Mouse (Mus musculus) MEL (cell line): ENCODE measurements at regions not wholly inside any gene's neighbourhood (a gene's known extent, or its start where the extent isn't known, plus 50 kb on each side); places are given as distances from the start of the nearest gene placed in this dataset.

ENCODE experiments used
- DNase-seq: peaks from one replicate; pipeline ENCODE4 v3.0.0; 2011; ENCODE audit warnings: low read depth, low spot score
- H3K27ac ChIP-seq: 2 replicates; pipeline ENCODE4 v1.5.1; 2012; ENCODE audit warnings: low read depth, mild to moderate bottlenecking, control low read depth, low read length, moderate library complexity; ENCODE audit not compliant: control insufficient read depth
- H3K27me3 ChIP-seq, 2 experiments: fragments of 150-350 bp in 1 of 2; sonication (generic) in 1 of 2; 2 replicates each; pipeline ENCODE4 v1.6.1; 2012; ENCODE audit warnings: low read length in 2 of 2, mild to moderate bottlenecking in 2 of 2, improper control_type of control experiment in 1 of 2, moderate library complexity in 1 of 2; ENCODE audit not compliant: insufficient read depth in 2 of 2, control insufficient read depth in 1 of 2
- H3K36me3 ChIP-seq, 2 experiments: 2 replicates each; pipeline ENCODE4 v1.6.1; 2012 to 2014; ENCODE audit warnings: low read length in 2 of 2, improper control_type of control experiment in 1 of 2, inconsistent platforms in 1 of 2, mild to moderate bottlenecking in 1 of 2; ENCODE audit not compliant: insufficient read depth in 2 of 2, control insufficient read depth in 1 of 2
- H3K4me1 ChIP-seq, 2 experiments: fragments of 150-350 bp in 1 of 2; sonication (generic) in 1 of 2; 2 replicates each; pipeline ENCODE4 v1.6.1; 2012; ENCODE audit warnings: low read length in 2 of 2, improper control_type of control experiment in 1 of 2, mild to moderate bottlenecking in 1 of 2; ENCODE audit not compliant: insufficient read depth in 2 of 2, control insufficient read depth in 1 of 2
- H3K4me3 ChIP-seq, 2 experiments: fragments of 150-350 bp in 1 of 2; sonication (generic) in 1 of 2; 2 replicates each; pipeline ENCODE4 v1.5.1; 2012; ENCODE audit warnings: low read depth in 2 of 2, low read length in 2 of 2, mild to moderate bottlenecking in 2 of 2, moderate library complexity in 2 of 2, control low read depth in 1 of 2, improper control_type of control experiment in 1 of 2; ENCODE audit not compliant: control insufficient read depth in 1 of 2, insufficient read depth in 1 of 2
- H3K79me2 ChIP-seq: 2 replicates; pipeline ENCODE4 v1.6.1; 2012; ENCODE audit warnings: mild to moderate bottlenecking, low read length, moderate library complexity; ENCODE audit not compliant: control insufficient read depth, poor library complexity, insufficient read depth
- H3K9ac ChIP-seq: 2 replicates; pipeline ENCODE4 v1.6.1; 2012; ENCODE audit warnings: low read depth, mild to moderate bottlenecking, control low read depth, low read length, moderate library complexity; ENCODE audit not compliant: control insufficient read depth, poor library complexity, severe bottlenecking
- H3K9me3 ChIP-seq: fragments of 150-350 bp; sonication (generic); replicated peaks from 2 replicates; pipeline ENCODE4 v1.6.1; 2012; ENCODE audit warnings: mild to moderate bottlenecking, low read length, improper control_type of control experiment, moderate library complexity; ENCODE audit not compliant: insufficient read depth
- BHLHE40 ChIP-seq: IDR thresholded peaks from 2 replicates; pipeline ENCODE4 v1.6.1; 2012; ENCODE audit warnings: low read depth, mild to moderate bottlenecking, inconsistent platforms, low read length, improper control_type of control experiment, borderline replicate concordance
- CTCF ChIP-seq, 3 experiments: IDR thresholded peaks in 2 of 3; conservative IDR thresholded peaks in 1 of 3; 2 replicates each; pipeline ENCODE4 v1.5.1; 2011 to 2012; ENCODE audit warnings: low read length in 3 of 3, low read depth in 2 of 3, mild to moderate bottlenecking in 2 of 3, improper control_type of control experiment in 1 of 3, inconsistent platforms in 1 of 3, mixed read lengths in 1 of 3, moderate library complexity in 1 of 3; ENCODE audit not compliant: control insufficient read depth in 1 of 3, insufficient read depth in 1 of 3, poor library complexity in 1 of 3, severe bottlenecking in 1 of 3
- E2F4 ChIP-seq: IDR thresholded peaks from 2 replicates; pipeline ENCODE4 v1.6.1; 2011; ENCODE audit warnings: low read depth, low read length, improper control_type of control experiment, borderline replicate concordance
- GABPA ChIP-seq: IDR thresholded peaks from 2 replicates; pipeline ENCODE4 v1.6.1; 2012; ENCODE audit warnings: low read depth, mild to moderate bottlenecking, inconsistent platforms, low read length, improper control_type of control experiment, moderate library complexity
- MAX ChIP-seq: IDR thresholded peaks from 2 replicates; pipeline ENCODE4 v1.6.1; 2011; ENCODE audit warnings: low read length, improper control_type of control experiment
- MAZ ChIP-seq: IDR thresholded peaks from 2 replicates; pipeline ENCODE4 v1.6.1; 2012; ENCODE audit warnings: low read depth, mild to moderate bottlenecking, inconsistent platforms, low read length, improper control_type of control experiment
- MEF2A ChIP-seq: IDR thresholded peaks from 2 replicates; pipeline ENCODE4 v1.6.1; 2014; ENCODE audit warnings: low read depth, mild to moderate bottlenecking, inconsistent platforms, low read length, improper control_type of control experiment; ENCODE audit not compliant: poor library complexity, insufficient replicate concordance, severe bottlenecking; ENCODE audit errors: extremely low read depth
- MYB ChIP-seq: IDR thresholded peaks from 2 replicates; pipeline ENCODE4 v1.6.1; 2011; ENCODE audit warnings: mild to moderate bottlenecking, low read depth, low read length, improper control_type of control experiment
- MYC ChIP-seq: IDR thresholded peaks from 2 replicates; pipeline ENCODE4 v1.6.1; 2011; ENCODE audit warnings: low read depth, mild to moderate bottlenecking, low read length, improper control_type of control experiment, moderate library complexity
- NRF1 ChIP-seq: IDR thresholded peaks from 2 replicates; pipeline ENCODE4 v1.6.1; 2014; ENCODE audit warnings: low read depth, mild to moderate bottlenecking, inconsistent platforms, low read length, improper control_type of control experiment, moderate library complexity; ENCODE audit not compliant: poor library complexity, insufficient read depth, severe bottlenecking
- RAD21 ChIP-seq: IDR thresholded peaks from 2 replicates; pipeline ENCODE4 v1.6.1; 2011; ENCODE audit warnings: mild to moderate bottlenecking, low read depth, low read length, improper control_type of control experiment
- RCOR1 ChIP-seq: IDR thresholded peaks from 2 replicates; pipeline ENCODE4 v1.6.1; 2012; ENCODE audit warnings: low read depth, mild to moderate bottlenecking, inconsistent platforms, low read length, improper control_type of control experiment
- SIN3A ChIP-seq: IDR thresholded peaks from 2 replicates; pipeline ENCODE4 v1.6.1; 2012; ENCODE audit warnings: low read length, improper control_type of control experiment, inconsistent platforms
- SMC3 ChIP-seq: IDR thresholded peaks from 2 replicates; pipeline ENCODE4 v1.6.1; 2011; ENCODE audit warnings: low read depth, low read length, improper control_type of control experiment
- ZC3H11A ChIP-seq: IDR thresholded peaks from 2 replicates; pipeline ENCODE4 v1.6.1; 2012; ENCODE audit warnings: low read depth, mild to moderate bottlenecking, inconsistent platforms, low read length, improper control_type of control experiment
- ZNF384 ChIP-seq: IDR thresholded peaks from 2 replicates; pipeline ENCODE4 v1.6.1; 2012; ENCODE audit warnings: low read depth, mild to moderate bottlenecking, inconsistent platforms, low read length, improper control_type of control experiment

DNA sequence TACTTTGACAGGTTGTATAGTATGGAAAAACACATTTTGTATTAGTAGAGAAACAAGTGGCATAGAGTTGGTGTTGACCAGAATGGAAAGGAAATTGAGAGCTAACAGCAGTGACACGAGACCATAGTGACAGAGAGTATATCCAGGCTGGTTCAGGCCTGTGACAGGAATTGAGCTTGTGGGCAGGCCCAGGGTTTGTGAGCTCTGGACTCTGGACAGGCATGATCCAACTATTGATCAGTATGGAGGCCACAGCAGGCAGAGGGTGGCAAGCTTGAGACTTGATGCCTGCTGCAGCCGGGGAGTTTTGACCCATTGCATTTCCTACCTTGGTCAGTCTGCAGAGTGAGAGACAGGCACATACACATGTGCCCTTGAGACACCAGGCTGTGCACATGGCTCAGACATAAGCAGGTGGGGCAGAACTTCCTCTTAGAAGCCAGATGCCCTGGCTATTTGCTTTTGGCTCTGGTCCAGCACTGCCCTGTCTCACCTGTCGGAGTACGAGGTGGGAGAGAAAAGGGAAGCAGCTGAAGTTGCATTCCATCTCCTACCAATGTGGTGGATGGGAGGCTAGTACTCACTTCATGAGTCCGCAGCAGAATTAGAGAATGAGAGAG lies 1006.2 kb upstream of the Cdh20 start:
- H3K27me3 ChIP-seq: no peaks in the 10 kb centered on the region
- no peak for DNase-seq
- no peak overlapping the region for H3K4me3 ChIP-seq
- no peak overlapping the region for H3K9ac ChIP-seq
- no peak overlapping the region for H3K27ac ChIP-seq
- H3K9me3 ChIP-seq: no peaks in the 10 kb centered on the region; the same call in 1 of the 2 replicates
- no peaks in the 10 kb centered on the region for H3K79me2 ChIP-seq
- H3K4me1 ChIP-seq: no peaks in the 10 kb centered on the region
- TF ChIP-seq SMC3: no peak
- no peak for TF ChIP-seq GABPA
- no peak for TF ChIP-seq MEF2A
- TF ChIP-seq MYB: no peak
- no peak for TF ChIP-seq RAD21
- TF ChIP-seq CTCF (IDR thresholded peaks at IDR 0.05 in 2 of 3, conservative IDR thresholded peaks at IDR 0.05 in 1 of 3; ENCODE audit: control insufficient read depth in 1 of 3, insufficient read depth in 1 of 3, low read depth in 2 of 3, low read length in 3 of 3, poor library complexity in 1 of 3, severe bottlenecking in 1 of 3): no peak
- no peak for TF ChIP-seq BHLHE40
- TF ChIP-seq MYC: no peak
- no peak for TF ChIP-seq NRF1
- no peak for TF ChIP-seq MAX
- TF ChIP-seq MAZ: no peak
- TF ChIP-seq RCOR1: no peak
- H3K36me3 ChIP-seq: no peaks in the 10 kb centered on the region

DNA sequence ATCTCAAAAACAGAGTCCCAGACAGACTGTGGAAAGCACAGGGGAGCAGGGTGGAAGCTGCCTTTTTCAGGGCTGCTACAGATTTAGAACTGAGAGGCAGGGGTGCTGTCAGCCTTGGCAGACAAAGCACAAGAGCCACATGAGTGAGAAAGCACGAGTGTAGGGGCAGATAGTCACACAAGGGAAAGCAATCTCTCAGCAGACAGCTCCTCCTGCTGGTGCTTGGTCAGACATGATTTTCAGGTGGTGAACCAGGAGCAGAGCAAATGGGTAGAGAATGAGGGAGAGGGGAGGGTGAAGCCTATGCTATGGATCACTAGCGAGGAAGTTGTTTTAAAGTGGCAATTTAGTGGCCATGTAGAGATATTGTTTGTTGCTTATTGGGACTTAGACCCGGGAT lies 1005.6 kb upstream of the Cdh20 start:
- Histone ChIP-seq H3K4me1 (no peaks in the 10 kb centered on the region), H3K27ac (no peak overlapping the region)
- TF ChIP-seq E2F4: no peak
- no peak for TF ChIP-seq ZC3H11A
- no peak for TF ChIP-seq BHLHE40
- TF ChIP-seq ZNF384: no peak
- TF ChIP-seq SIN3A: no peak
- TF ChIP-seq, all 39 proteins: peak for 0
- H3K27me3 ChIP-seq: no peaks in the 10 kb centered on the region
- H3K79me2 ChIP-seq: no peaks in the 10 kb centered on the region
- H3K36me3 ChIP-seq: no peaks in the 10 kb centered on the region
- no peak overlapping the region for H3K4me3 ChIP-seq
- DNase-seq: no peak
- no peak overlapping the region for H3K9ac ChIP-seq
- H3K9me3 ChIP-seq: no peaks in the 10 kb centered on the region; the same call in 1 of the 2 replicates
